Mouse (Mus musculus) cerebral cortex, adult 2 months (tissue): ENCODE measurements around the gene Dnase1l1.

Source experiments
- WGBS: fragments of 180-500 bp; shearing (Covaris S2); methylation state at CpG from one replicate; pipeline ENCODE4 v1.1.7; 2018; 5-methylcytosine and 5-hydroxymethylcytosine counted together

Dnase1l1 gene

DNA sequence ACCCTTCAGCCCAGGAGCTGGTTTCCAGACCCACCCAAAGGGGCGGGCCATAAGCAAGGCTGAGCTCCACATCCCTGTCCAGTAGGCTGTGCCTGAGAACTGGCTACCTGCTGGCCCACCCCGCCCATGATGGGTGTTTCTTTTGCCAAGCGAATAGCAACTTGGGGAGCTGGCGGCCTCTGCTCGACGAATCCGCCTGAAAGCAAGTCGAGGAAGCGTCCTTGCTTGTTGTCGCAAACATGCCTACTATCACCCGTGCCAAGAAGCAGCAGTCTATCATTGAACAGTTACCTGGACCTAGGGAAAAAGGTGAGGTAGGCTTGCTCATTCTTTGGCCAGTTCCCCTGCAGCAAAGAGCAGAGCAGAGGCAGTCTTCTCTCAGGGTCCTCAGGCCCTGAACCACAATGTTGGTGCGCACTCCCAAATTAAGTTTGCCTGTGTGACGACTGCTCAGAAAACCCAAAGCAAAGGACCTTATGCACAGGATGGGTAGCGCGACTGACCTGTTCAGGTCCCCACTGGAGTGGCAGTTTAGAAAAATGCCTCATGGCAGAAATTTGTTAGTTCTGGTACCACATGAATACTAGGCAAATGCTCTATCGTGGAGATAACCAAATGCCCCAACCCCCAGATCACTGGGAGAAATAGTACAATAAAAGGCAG lies at the start of gene Dnase1l1, which contains the start of gene Taz:
Gene Dnase1l1, minus strand, starts transcription at position 606 of the 663 bp plus-strand sequence.
Gene Taz, plus strand, starts transcription at position 181 of the 663 bp plus-strand sequence.
- 8% methylated on average over 16 of the region's 16 CpGs for WGBS

DNA sequence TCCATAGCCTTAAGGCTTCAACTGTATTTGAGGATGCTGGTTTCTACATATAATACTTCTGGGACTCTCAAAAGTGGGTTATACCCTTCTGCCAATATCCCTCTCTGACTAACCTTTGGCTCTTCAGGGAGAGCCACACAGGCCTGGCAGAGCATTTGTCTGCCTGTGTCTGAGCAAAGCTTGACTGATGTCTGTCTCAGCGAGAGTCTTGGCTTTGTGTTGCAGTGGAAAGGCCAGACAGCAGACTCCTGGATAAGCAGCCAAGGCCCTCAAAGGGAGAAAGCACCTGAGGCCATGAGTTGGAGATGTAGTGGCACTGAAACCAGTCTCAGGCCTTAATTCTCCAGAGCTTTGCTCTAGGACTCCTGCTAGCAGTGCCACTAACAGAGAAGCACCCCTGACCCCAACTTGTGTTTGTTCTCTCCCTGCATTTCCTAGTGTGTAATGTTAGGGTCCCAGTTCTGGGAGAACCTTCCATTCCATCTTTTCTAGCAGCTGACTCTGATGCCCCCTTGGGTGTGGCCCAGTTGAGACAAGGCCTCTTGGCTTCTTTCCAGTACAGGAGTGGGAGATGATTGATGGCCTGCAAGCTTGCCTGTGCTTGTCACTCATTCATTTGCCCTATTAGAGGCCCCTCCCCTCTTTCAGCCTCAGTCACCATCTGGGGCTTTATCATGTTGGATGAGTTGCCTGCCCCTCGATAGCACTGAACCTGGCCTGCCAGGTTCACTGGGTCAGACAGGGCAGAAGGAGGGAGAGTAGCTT lies 48.2 kb upstream of the Dnase1l1 start:
- WGBS = 27% methylated on average over 1 of the region's 2 CpGs

GRCm38 (mm10) chrX:74329215-74329671 lies 47.1 kb upstream of the Dnase1l1 start:
- 14% methylated on average over 10 of the region's 10 CpGs for WGBS

GRCm38 (mm10) chrX:74328725-74329161 lies 46.6 kb upstream of the Dnase1l1 start, which contains the start of gene Plxna3:
Gene Plxna3, plus strand, starts transcription at chrX:74329066.
- WGBS = 1% methylated on average over 25 of the region's 30 CpGs

DNA sequence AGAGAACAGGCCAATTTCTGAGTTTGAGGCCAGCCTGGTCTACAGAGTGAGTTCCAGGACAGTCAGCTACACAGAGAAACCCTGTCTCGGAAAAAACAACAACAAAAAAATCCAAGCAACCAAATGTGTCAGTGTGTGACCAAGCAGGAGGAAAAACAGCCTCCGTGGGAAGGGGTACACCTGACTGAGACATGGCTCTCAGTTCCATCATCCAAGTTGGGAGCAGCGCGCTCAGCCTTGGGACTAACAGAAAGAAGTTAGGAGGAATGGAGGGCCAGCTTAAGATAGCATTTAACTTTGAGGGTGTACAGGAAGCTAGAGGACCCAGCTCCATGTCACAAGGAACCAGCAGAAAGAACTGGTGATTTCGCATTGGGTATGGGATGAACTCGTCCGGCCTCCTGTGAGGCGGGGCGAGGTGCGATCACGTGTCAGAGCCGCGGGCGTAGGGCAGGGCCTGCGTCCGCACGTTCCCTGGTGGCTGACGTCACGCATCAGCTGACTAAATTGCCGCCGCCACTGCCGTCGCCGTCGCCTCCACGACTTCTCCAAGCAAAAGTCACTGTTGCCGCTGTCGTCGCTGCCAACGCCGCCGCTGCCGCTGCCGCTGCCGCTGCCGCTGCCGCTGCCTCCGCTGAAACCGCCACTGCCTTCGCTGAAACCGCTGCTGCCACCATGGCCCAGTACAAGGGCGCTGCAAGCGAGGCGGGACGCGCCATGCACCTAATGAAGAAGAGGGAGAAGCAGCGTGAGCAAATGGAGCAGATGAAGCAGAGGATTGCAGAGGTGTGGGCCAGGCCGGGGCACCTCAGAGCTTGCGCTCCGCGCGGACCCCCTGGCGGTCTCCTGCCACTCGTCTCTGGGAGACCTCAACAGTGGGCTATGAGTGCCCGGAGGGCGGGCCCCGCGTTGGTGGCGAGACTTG lies 30.7 kb upstream of the Dnase1l1 start, which contains the start of gene Fam50a:
Gene Fam50a, plus strand, starts transcription at position 494 of the 925 bp plus-strand sequence.
- WGBS = 7% methylated on average over 35 of the region's 59 CpGs

- WGBS = 3% methylated on average over 40 of the region's 41 CpGs
Measured at GRCm38 (mm10) chrX:74304867-74305700, 22.9 kb upstream of the Dnase1l1 start, which contains the start of gene Gdi1. Gene Gdi1, plus strand, starts transcription at chrX:74304998.

GRCm38 (mm10) chrX:74299721-74300120 lies 17.6 kb upstream of the Dnase1l1 start:
- WGBS = 81% methylated on average over 3 of the region's 3 CpGs

GRCm38 (mm10) chrX:74298348-74298747 lies 16.2 kb upstream of the Dnase1l1 start:
- WGBS = 70% methylated on average over 1 of the region's 1 CpGs

GRCm38 (mm10) chrX:74296538-74297448 lies 14.7 kb upstream of the Dnase1l1 start, which contains the start of gene Atp6ap1:
Gene Atp6ap1, plus strand, starts transcription at chrX:74297097.
- WGBS = 4% methylated on average over 37 of the region's 37 CpGs

DNA sequence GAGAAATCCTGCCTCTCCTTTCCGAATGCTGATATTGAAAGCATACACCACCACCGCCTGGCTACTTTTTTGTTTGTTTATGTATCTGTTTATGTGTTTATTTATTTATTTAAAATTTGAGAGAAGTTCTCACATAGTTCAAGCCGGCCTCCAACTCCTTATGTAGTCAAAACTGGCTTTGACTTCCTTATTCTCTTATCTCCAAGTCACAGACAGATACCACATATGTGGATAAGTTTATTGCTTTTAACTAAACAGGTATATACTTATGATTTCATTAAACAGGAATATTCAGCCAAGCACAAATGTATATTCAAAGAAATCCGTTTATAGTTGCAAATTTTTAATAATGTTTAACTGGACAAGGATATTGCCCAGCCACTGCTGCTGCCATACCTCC lies 11.3 kb upstream of the Dnase1l1 start:
- 83% methylated on average over 4 of the region's 4 CpGs for WGBS

- 12% methylated on average over 5 of the region's 5 CpGs for WGBS
Measured at GRCm38 (mm10) chrX:74283092-74283437, 928 bp upstream of the Dnase1l1 start.

DNA sequence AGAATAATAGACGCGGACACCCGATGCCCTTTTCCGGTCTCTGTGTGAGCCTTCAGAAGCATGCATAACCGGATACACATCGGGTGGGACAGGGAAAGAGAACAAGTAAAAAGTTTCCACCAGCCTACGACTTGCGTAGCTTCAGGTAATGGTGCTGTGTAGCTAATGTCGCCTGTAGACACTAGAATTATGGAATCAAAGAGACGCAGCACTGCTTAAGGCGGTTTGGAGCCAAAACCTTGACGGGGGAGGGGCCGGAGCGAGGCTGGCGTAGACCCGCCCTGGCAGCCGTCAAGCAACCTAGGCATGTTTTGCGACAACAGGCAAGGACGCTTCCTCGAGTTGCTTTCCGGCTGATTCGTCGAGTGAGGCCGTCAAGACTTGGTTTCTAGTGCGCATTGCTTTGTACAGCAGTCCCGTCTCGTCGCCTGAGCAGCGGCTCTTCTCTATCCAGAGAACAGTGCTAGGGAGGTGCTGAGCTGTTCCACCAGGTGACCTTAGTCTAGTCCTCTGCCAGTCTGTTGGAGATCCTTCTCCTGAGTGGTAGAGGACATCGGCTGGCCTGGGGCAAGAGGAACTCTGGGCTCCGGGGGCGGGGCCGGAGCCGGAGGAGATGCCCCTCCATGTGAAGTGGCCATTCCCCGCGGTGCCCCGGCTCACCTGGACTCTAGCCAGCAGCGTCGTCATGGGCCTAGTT lies 406 bp upstream of the Dnase1l1 start:
- WGBS = 1% methylated on average over 38 of the region's 39 CpGs

- 3% methylated on average over 14 of the region's 14 CpGs for WGBS
Measured at GRCm38 (mm10) chrX:74281041-74281731, 951 bp downstream of the Dnase1l1 start.

GRCm38 (mm10) chrX:74277916-74278315 lies 4.2 kb downstream of the Dnase1l1 start:
- WGBS = 75% methylated on average over 8 of the region's 8 CpGs

DNA sequence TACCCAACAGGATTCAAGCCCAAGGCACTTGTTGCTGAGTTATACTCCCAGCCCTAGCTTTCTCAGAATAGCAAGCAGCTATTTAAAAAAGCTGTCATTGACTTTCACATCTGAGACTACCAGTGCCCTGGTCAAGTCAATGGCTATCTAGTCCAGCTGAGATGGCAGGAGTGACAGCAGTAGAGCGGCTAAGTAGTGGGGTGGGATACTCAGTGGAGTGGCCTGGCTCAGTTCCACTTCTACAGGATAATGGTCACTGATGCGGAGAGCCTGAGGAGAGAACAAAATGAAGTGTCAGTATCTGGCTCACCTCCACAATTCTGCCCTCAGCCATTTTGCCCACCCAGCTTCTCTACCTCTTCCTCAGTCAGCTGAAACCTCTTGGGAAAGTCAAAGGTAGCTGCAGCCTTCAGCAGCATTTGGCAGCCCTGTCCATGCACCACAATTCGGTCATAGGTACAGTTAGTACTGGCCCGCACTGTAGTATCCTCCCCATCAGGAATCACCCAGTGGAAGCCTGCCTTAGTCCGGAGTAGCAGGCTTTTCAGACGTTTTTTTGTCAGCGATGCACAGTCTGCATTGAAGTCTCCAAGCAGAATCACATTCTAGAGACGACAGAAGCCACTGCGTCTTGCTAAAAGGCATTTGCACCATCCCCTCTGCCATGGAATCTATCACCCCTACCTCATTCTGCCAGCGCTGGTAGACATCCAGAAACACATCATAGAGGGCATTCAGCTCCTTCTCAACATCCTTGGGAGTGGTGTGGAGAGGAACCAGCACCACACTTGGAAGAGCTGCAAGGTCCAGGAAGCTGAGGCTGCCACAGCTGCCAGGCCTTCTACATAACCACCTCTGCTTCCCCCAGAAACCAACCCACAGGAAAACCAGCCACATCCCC lies 8.5 kb downstream of the Dnase1l1 start:
- 22% methylated on average over 10 of the region's 10 CpGs for WGBS

GRCm38 (mm10) chrX:74270902-74271551 lies 11.1 kb downstream of the Dnase1l1 start:
- 2% methylated on average over 27 of the region's 27 CpGs for WGBS
